Mouse (Mus musculus): ENCODE data around the gene Mxd1. TPM values are rescaled to one million over a fixed set of nuclear protein-coding genes. Genes with fewer than 3 reads are reported as not detected.

The Mxd1 gene
- total and polyA plus RNA-seq, 3 experiments, result 3.2 to 3.6 TPM; not detected in 1

DNA sequence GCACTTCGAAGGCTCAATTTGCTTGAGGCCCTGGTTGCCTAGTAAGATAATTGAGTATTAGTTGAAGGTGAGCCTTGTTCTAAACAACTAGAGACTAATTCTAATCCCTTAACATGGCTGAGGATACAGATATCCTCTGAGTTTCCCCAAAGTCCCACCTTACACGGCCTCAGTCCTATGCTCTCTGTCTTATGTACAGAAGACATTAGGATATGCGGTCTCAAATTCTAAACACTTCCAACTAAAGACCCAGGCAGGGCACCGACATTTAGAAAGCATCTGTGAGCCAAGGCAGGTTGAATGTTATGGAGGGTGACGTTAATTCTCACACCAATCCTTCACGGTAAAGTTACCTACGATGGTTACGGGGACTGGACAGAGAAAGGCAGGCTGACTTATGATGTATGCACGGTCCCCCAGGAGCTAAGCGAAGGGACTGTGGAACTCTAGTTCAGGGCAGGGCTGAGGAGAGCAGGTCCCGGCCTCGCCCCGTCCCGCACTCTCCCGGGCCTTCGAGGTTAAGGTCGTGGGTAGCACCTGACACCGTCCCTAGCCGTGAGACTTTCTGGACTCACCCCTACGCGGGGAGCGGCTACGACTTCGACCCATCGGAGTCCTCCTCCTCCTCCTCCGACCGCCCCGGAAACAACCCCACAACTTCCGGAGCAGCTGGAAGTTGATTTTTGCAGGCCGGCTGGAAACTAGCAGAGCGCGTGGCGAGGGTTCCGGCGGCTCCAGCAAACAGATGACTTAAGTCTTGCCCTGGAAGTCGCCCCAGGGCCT, 15.1 kb upstream of the Mxd1 start, which contains the start of gene Snrnp27:
Snrnp27 (minus strand) TSS at position 651 of the 783 bp plus-strand sequence.
- DNase-seq (ENCODE audit: low read depth, low spot score), result peak; percentile 97
- H3K27ac ChIP-seq (ENCODE audit: control insufficient read depth, low read depth, low read length), result peak within 1 kb of the TSS; percentile 68
- H3K27me3 ChIP-seq (ENCODE audit: control insufficient read depth in 1 of 2, insufficient read depth in 2 of 2, low read length in 2 of 2), result no peaks in the 10 kb centered on the region
- peaks cover 8% of the 10 kb centered on the region for H3K79me2 ChIP-seq (ENCODE audit: control insufficient read depth, insufficient read depth, low read length, poor library complexity)
- H3K9me3 ChIP-seq (replicated peaks; ENCODE audit: insufficient read depth, low read length), result no peaks in the 10 kb centered on the region
- peaks cover 6 to 16% of the 10 kb centered on the region in 2 experiments for H3K36me3 ChIP-seq (ENCODE audit: control insufficient read depth in 1 of 2, insufficient read depth in 2 of 2, low read length in 2 of 2)
- TF ChIP-seq USF1 (IDR thresholded peaks at IDR 0.05; ENCODE audit: low read depth, low read length) (no peak), MAX (IDR thresholded peaks at IDR 0.05; ENCODE audit: low read length) (peak; percentile 54), ZC3H11A (IDR thresholded peaks at IDR 0.05; ENCODE audit: low read depth, low read length) (no peak), POLR2A (IDR thresholded peaks at IDR 0.05; ENCODE audit: control insufficient read depth in 1 of 2, insufficient read depth in 1 of 2, low read depth in 1 of 2, low read length in 2 of 2, poor library complexity in 1 of 2) (peak; percentile 79 to 89), SIN3A (IDR thresholded peaks at IDR 0.05; ENCODE audit: low read length) (peak; percentile 93), SMC3 (IDR thresholded peaks at IDR 0.05; ENCODE audit: low read depth, low read length) (no peak), HCFC1 (IDR thresholded peaks at IDR 0.05; ENCODE audit: low read depth, low read length) (peak; percentile 99), USF2 (IDR thresholded peaks at IDR 0.05; ENCODE audit: borderline replicate concordance in 1 of 2, insufficient read depth in 1 of 2, low read depth in 1 of 2, low read length in 2 of 2) (no peak), ZNF384 (IDR thresholded peaks at IDR 0.05; ENCODE audit: low read depth, low read length) (no peak), POLR2AphosphoS2 (IDR thresholded peaks at IDR 0.05; ENCODE audit: low read length) (peak; percentile 83), E2F4 (IDR thresholded peaks at IDR 0.05; ENCODE audit: borderline replicate concordance, low read depth, low read length) (no peak), EP300 (IDR thresholded peaks at IDR 0.05; ENCODE audit: low read depth in 1 of 2, low read length in 2 of 2) (peak in 1 of 2 experiments; percentile 31; a peak in 1 of 4 replicates), RAD21 (IDR thresholded peaks at IDR 0.05; ENCODE audit: low read depth, low read length) (no peak), RCOR1 (IDR thresholded peaks at IDR 0.05; ENCODE audit: low read depth, low read length) (peak; percentile 88), CTCF (IDR thresholded peaks at IDR 0.05 in 2 of 3, conservative IDR thresholded peaks at IDR 0.05 in 1 of 3; ENCODE audit: control insufficient read depth in 1 of 3, insufficient read depth in 1 of 3, low read depth in 2 of 3, low read length in 3 of 3, poor library complexity in 1 of 3, severe bottlenecking in 1 of 3) (no peak), MAZ (IDR thresholded peaks at IDR 0.05; ENCODE audit: low read depth, low read length) (peak; percentile 98), GABPA (IDR thresholded peaks at IDR 0.05; ENCODE audit: low read depth, low read length) (no peak), TAL1 (IDR thresholded peaks at IDR 0.05; ENCODE audit: low read length) (no peak), ELF1 (IDR thresholded peaks at IDR 0.05; ENCODE audit: low read depth, low read length) (peak; percentile 85), MYB (IDR thresholded peaks at IDR 0.05; ENCODE audit: low read depth, low read length) (no peak), UBTF (IDR thresholded peaks at IDR 0.05; ENCODE audit: borderline replicate concordance, insufficient read depth, low read depth, low read length) (0 out of 2 replicates have a peak, but pooled peaks have one; percentile 18), MAFK (IDR thresholded peaks at IDR 0.05; ENCODE audit: borderline replicate concordance, low read depth, low read length) (no peak), TCF12 (IDR thresholded peaks at IDR 0.05; ENCODE audit: low read depth, low read length) (peak; percentile 88), BHLHE40 (IDR thresholded peaks at IDR 0.05; ENCODE audit: borderline replicate concordance, low read depth, low read length) (no peak), MXI1 (IDR thresholded peaks at IDR 0.05; ENCODE audit: low read depth, low read length) (peak; percentile 79), TBP (IDR thresholded peaks at IDR 0.05; ENCODE audit: low read depth, low read length) (peak; percentile 93), KAT2A (conservative IDR thresholded peaks at IDR 0.05; ENCODE audit: low read depth, low read length) (peak; percentile 89), JUND (IDR thresholded peaks at IDR 0.05; ENCODE audit: low read depth, low read length) (no peak), ZKSCAN1 (IDR thresholded peaks at IDR 0.05; ENCODE audit: low read depth, low read length) (no peak), NELFE (IDR thresholded peaks at IDR 0.05; ENCODE audit: low read depth, low read length) (peak; percentile 88), CHD2 (IDR thresholded peaks at IDR 0.05; ENCODE audit: low read length) (peak; percentile 51), GATA1 (IDR thresholded peaks at IDR 0.05; ENCODE audit: low read depth, low read length) (peak; percentile 24; the same call in 1 of the 2 replicates), CHD1 (IDR thresholded peaks at IDR 0.05; ENCODE audit: low read depth, low read length) (0 out of 2 replicates have a peak, but pooled peaks have one; percentile 56), ZMIZ1 (IDR thresholded peaks at IDR 0.05; ENCODE audit: low read depth, low read length) (peak; percentile 78)
- H3K4me1 ChIP-seq (ENCODE audit: control insufficient read depth in 1 of 2, insufficient read depth in 2 of 2, low read length in 2 of 2), result peaks cover 0 to 7% of the 10 kb centered on the region in 2 experiments; a peak in 2 of 4 replicates
- H3K4me3 ChIP-seq (ENCODE audit: control insufficient read depth in 1 of 2, insufficient read depth in 1 of 2, low read depth in 2 of 2, low read length in 2 of 2), result peak within 1 kb of the TSS; percentile 72 to 98
- H3K9ac ChIP-seq (ENCODE audit: control insufficient read depth, low read depth, low read length, poor library complexity, severe bottlenecking), result peak within 1 kb of the TSS; percentile 95
